Mouse (Mus musculus) MEL (cell line): Measurements from ENCODE around the gene Rnasel. TPM values are rescaled to one million over a fixed set of nuclear protein-coding genes. Genes with fewer than 3 reads are reported as not detected.

ENCODE experiments used
- DNase-seq: peaks from one replicate; pipeline ENCODE4 v3.0.0; 2011; ENCODE audit warnings: low read depth, low spot score
- H3K27ac ChIP-seq: 2 replicates; pipeline ENCODE4 v1.5.1; 2012; ENCODE audit warnings: low read depth, mild to moderate bottlenecking, control low read depth, low read length, moderate library complexity; ENCODE audit not compliant: control insufficient read depth
- H3K27me3 ChIP-seq, 2 experiments: fragments of 150-350 bp in 1 of 2; sonication (generic) in 1 of 2; 2 replicates each; pipeline ENCODE4 v1.6.1; 2012; ENCODE audit warnings: low read length in 2 of 2, mild to moderate bottlenecking in 2 of 2, improper control_type of control experiment in 1 of 2, moderate library complexity in 1 of 2; ENCODE audit not compliant: insufficient read depth in 2 of 2, control insufficient read depth in 1 of 2
- H3K36me3 ChIP-seq, 2 experiments: 2 replicates each; pipeline ENCODE4 v1.6.1; 2012 to 2014; ENCODE audit warnings: low read length in 2 of 2, improper control_type of control experiment in 1 of 2, inconsistent platforms in 1 of 2, mild to moderate bottlenecking in 1 of 2; ENCODE audit not compliant: insufficient read depth in 2 of 2, control insufficient read depth in 1 of 2
- H3K4me1 ChIP-seq, 2 experiments: fragments of 150-350 bp in 1 of 2; sonication (generic) in 1 of 2; 2 replicates each; pipeline ENCODE4 v1.6.1; 2012; ENCODE audit warnings: low read length in 2 of 2, improper control_type of control experiment in 1 of 2, mild to moderate bottlenecking in 1 of 2; ENCODE audit not compliant: insufficient read depth in 2 of 2, control insufficient read depth in 1 of 2
- H3K4me3 ChIP-seq, 2 experiments: fragments of 150-350 bp in 1 of 2; sonication (generic) in 1 of 2; 2 replicates each; pipeline ENCODE4 v1.5.1; 2012; ENCODE audit warnings: low read depth in 2 of 2, low read length in 2 of 2, mild to moderate bottlenecking in 2 of 2, moderate library complexity in 2 of 2, control low read depth in 1 of 2, improper control_type of control experiment in 1 of 2; ENCODE audit not compliant: control insufficient read depth in 1 of 2, insufficient read depth in 1 of 2
- H3K79me2 ChIP-seq: 2 replicates; pipeline ENCODE4 v1.6.1; 2012; ENCODE audit warnings: mild to moderate bottlenecking, low read length, moderate library complexity; ENCODE audit not compliant: control insufficient read depth, poor library complexity, insufficient read depth
- H3K9ac ChIP-seq: 2 replicates; pipeline ENCODE4 v1.6.1; 2012; ENCODE audit warnings: low read depth, mild to moderate bottlenecking, control low read depth, low read length, moderate library complexity; ENCODE audit not compliant: control insufficient read depth, poor library complexity, severe bottlenecking
- H3K9me3 ChIP-seq: fragments of 150-350 bp; sonication (generic); replicated peaks from 2 replicates; pipeline ENCODE4 v1.6.1; 2012; ENCODE audit warnings: mild to moderate bottlenecking, low read length, improper control_type of control experiment, moderate library complexity; ENCODE audit not compliant: insufficient read depth
- BHLHE40 ChIP-seq: IDR thresholded peaks from 2 replicates; pipeline ENCODE4 v1.6.1; 2012; ENCODE audit warnings: low read depth, mild to moderate bottlenecking, inconsistent platforms, low read length, improper control_type of control experiment, borderline replicate concordance
- CTCF ChIP-seq, 3 experiments: IDR thresholded peaks in 2 of 3; conservative IDR thresholded peaks in 1 of 3; 2 replicates each; pipeline ENCODE4 v1.5.1; 2011 to 2012; ENCODE audit warnings: low read length in 3 of 3, low read depth in 2 of 3, mild to moderate bottlenecking in 2 of 3, improper control_type of control experiment in 1 of 3, inconsistent platforms in 1 of 3, mixed read lengths in 1 of 3, moderate library complexity in 1 of 3; ENCODE audit not compliant: control insufficient read depth in 1 of 3, insufficient read depth in 1 of 3, poor library complexity in 1 of 3, severe bottlenecking in 1 of 3
- ELF1 ChIP-seq: IDR thresholded peaks from 2 replicates; pipeline ENCODE4 v1.6.1; 2014; ENCODE audit warnings: low read depth, mild to moderate bottlenecking, inconsistent platforms, low read length, improper control_type of control experiment, moderate library complexity
- EP300 ChIP-seq, 2 experiments: IDR thresholded peaks; 2 replicates each; pipeline ENCODE4 v1.6.1; 2011; ENCODE audit warnings: improper control_type of control experiment in 2 of 2, low read length in 2 of 2, low read depth in 1 of 2, mild to moderate bottlenecking in 1 of 2
- ETS1 ChIP-seq: IDR thresholded peaks from 2 replicates; pipeline ENCODE4 v1.6.1; 2012; ENCODE audit warnings: low read depth, mild to moderate bottlenecking, inconsistent platforms, low read length, improper control_type of control experiment, moderate library complexity
- GATA1 ChIP-seq: IDR thresholded peaks from 2 replicates; pipeline ENCODE4 v1.6.1; 2011; ENCODE audit warnings: low read depth, low read length, improper control_type of control experiment
- HCFC1 ChIP-seq: IDR thresholded peaks from 2 replicates; pipeline ENCODE4 v1.6.1; 2012; ENCODE audit warnings: low read depth, mild to moderate bottlenecking, inconsistent platforms, low read length, improper control_type of control experiment, moderate library complexity
- MAFK ChIP-seq: IDR thresholded peaks from 2 replicates; pipeline ENCODE4 v1.6.1; 2011; ENCODE audit warnings: low read depth, mild to moderate bottlenecking, low read length, improper control_type of control experiment, borderline replicate concordance
- MXI1 ChIP-seq: IDR thresholded peaks from 2 replicates; pipeline ENCODE4 v1.6.1; 2011; ENCODE audit warnings: mild to moderate bottlenecking, low read depth, low read length, improper control_type of control experiment
- NRF1 ChIP-seq: IDR thresholded peaks from 2 replicates; pipeline ENCODE4 v1.6.1; 2014; ENCODE audit warnings: low read depth, mild to moderate bottlenecking, inconsistent platforms, low read length, improper control_type of control experiment, moderate library complexity; ENCODE audit not compliant: poor library complexity, insufficient read depth, severe bottlenecking
- POLR2AphosphoS5 ChIP-seq: IDR thresholded peaks from 2 replicates; pipeline ENCODE4 v1.6.1; 2012; ENCODE audit warnings: low read depth, borderline replicate concordance, mild to moderate bottlenecking, inconsistent platforms, low read length, moderate library complexity, mixed read lengths
- RCOR1 ChIP-seq: IDR thresholded peaks from 2 replicates; pipeline ENCODE4 v1.6.1; 2012; ENCODE audit warnings: low read depth, mild to moderate bottlenecking, inconsistent platforms, low read length, improper control_type of control experiment
- SIN3A ChIP-seq: IDR thresholded peaks from 2 replicates; pipeline ENCODE4 v1.6.1; 2012; ENCODE audit warnings: low read length, improper control_type of control experiment, inconsistent platforms
- SMC3 ChIP-seq: IDR thresholded peaks from 2 replicates; pipeline ENCODE4 v1.6.1; 2011; ENCODE audit warnings: low read depth, low read length, improper control_type of control experiment
- TAL1 ChIP-seq: IDR thresholded peaks from 2 replicates; pipeline ENCODE4 v1.6.1; 2012; ENCODE audit warnings: mild to moderate bottlenecking, inconsistent platforms, low read length, moderate library complexity, mixed read lengths
- UBTF ChIP-seq: IDR thresholded peaks from 2 replicates; pipeline ENCODE4 v1.6.1; 2012; ENCODE audit warnings: low read depth, mild to moderate bottlenecking, inconsistent platforms, low read length, improper control_type of control experiment, moderate library complexity, borderline replicate concordance; ENCODE audit not compliant: insufficient read depth
- USF2 ChIP-seq, 2 experiments: IDR thresholded peaks; 2 replicates each; pipeline ENCODE4 v1.6.1; 2011 to 2012; ENCODE audit warnings: improper control_type of control experiment in 2 of 2, low read length in 2 of 2, borderline replicate concordance in 1 of 2, inconsistent platforms in 1 of 2, low read depth in 1 of 2, mild to moderate bottlenecking in 1 of 2; ENCODE audit not compliant: insufficient read depth in 1 of 2
- ZC3H11A ChIP-seq: IDR thresholded peaks from 2 replicates; pipeline ENCODE4 v1.6.1; 2012; ENCODE audit warnings: low read depth, mild to moderate bottlenecking, inconsistent platforms, low read length, improper control_type of control experiment
- ZKSCAN1 ChIP-seq: IDR thresholded peaks from 2 replicates; pipeline ENCODE4 v1.6.1; 2012; ENCODE audit warnings: low read depth, mild to moderate bottlenecking, inconsistent platforms, low read length, improper control_type of control experiment, moderate library complexity
- ZMIZ1 ChIP-seq: IDR thresholded peaks from 2 replicates; pipeline ENCODE4 v1.6.1; 2012; ENCODE audit warnings: low read depth, mild to moderate bottlenecking, inconsistent platforms, low read length, improper control_type of control experiment, moderate library complexity
- ZNF384 ChIP-seq: IDR thresholded peaks from 2 replicates; pipeline ENCODE4 v1.6.1; 2012; ENCODE audit warnings: low read depth, mild to moderate bottlenecking, inconsistent platforms, low read length, improper control_type of control experiment
- polyA plus RNA-seq, 2 experiments: library from polyadenylated mRNA; stranded (reverse) in 1 of 2; unstranded in 1 of 2; fragments of >175 nt in 1 of 2; fragments of >200 nt in 1 of 2; gene quantifications; 2 replicates each; pipeline versions ENCODE4 v1.2.1 to v1.2.4; 2012; ENCODE audit warnings: low replicate concordance in 2 of 2, low read depth in 1 of 2; ENCODE audit not compliant: insufficient read length in 2 of 2, insufficient read depth in 1 of 2, missing spikeins in 1 of 2
- total RNA-seq: library from RNA; depleted of rRNA; stranded (reverse); fragments of 300-350 nt; gene quantifications from 2 replicates; pipeline ENCODE4 v1.2.3, GENCODE M21; 2012

The Rnasel gene
- total and polyA plus RNA-seq, 3 experiments: 5.2 to 8.1 TPM; not detected in 1

GRCm38 (mm10) chr1:153770776-153771167 lies 21.5 kb downstream of the Rnasel start:
- Histone ChIP-seq H3K36me3 (no peaks in the 10 kb centered on the region), H3K9ac (no peak overlapping the region), H3K79me2 (no peaks in the 10 kb centered on the region), H3K4me1 (no peaks in the 10 kb centered on the region), H3K27me3 (no peaks in the 10 kb centered on the region; a peak in 1 of 4 replicates), H3K4me3 (no peak overlapping the region), H3K9me3 (no peaks in the 10 kb centered on the region), H3K27ac (no peak overlapping the region)
- no peak for DNase-seq
- no peak for TF ChIP-seq EP300 (IDR thresholded peaks at IDR 0.05; ENCODE audit: low read depth in 1 of 2, low read length in 2 of 2)
- TF ChIP-seq ZMIZ1: no peak
- no peak for TF ChIP-seq UBTF
- TF ChIP-seq HCFC1: no peak
- no peak for TF ChIP-seq ZKSCAN1
- TF ChIP-seq MXI1: no peak
- no peak for TF ChIP-seq TAL1
- no peak for TF ChIP-seq MAFK
- no peak for TF ChIP-seq SMC3
- no peak for TF ChIP-seq CTCF (IDR thresholded peaks at IDR 0.05 in 2 of 3, conservative IDR thresholded peaks at IDR 0.05 in 1 of 3; ENCODE audit: control insufficient read depth in 1 of 3, insufficient read depth in 1 of 3, low read depth in 2 of 3, low read length in 3 of 3, poor library complexity in 1 of 3, severe bottlenecking in 1 of 3)
- no peak for TF ChIP-seq SIN3A
- no peak for TF ChIP-seq ZNF384
- no peak for TF ChIP-seq ETS1

GRCm38 (mm10) chr1:153775174-153775573 lies 25.9 kb downstream of the Rnasel start:
- H3K36me3 ChIP-seq: no peaks in the 10 kb centered on the region
- H3K9me3 ChIP-seq: no peaks in the 10 kb centered on the region
- TF ChIP-seq MXI1: no peak
- H3K4me3 ChIP-seq: no peak overlapping the region
- no peaks in the 10 kb centered on the region; a peak in 1 of 4 replicates for H3K27me3 ChIP-seq
- DNase-seq: no peak
- no peaks in the 10 kb centered on the region for H3K79me2 ChIP-seq
- H3K4me1 ChIP-seq: no peaks in the 10 kb centered on the region
- H3K27ac ChIP-seq: no peak overlapping the region
- H3K9ac ChIP-seq: no peak overlapping the region

GRCm38 (mm10) chr1:153776257-153776656 lies 27.0 kb downstream of the Rnasel start:
- TF ChIP-seq ZC3H11A (no peak), RCOR1 (no peak), NRF1 (no peak), BHLHE40 (no peak), ELF1 (no peak), ZKSCAN1 (no peak), MAFK (no peak), ETS1 (no peak), POLR2AphosphoS5 (no peak), GATA1 (no peak), USF2 (IDR thresholded peaks at IDR 0.05; ENCODE audit: borderline replicate concordance in 1 of 2, insufficient read depth in 1 of 2, low read depth in 1 of 2, low read length in 2 of 2) (no peak), SMC3 (no peak)
- TF ChIP-seq, all 39 proteins: peak for 0
- H3K4me3 ChIP-seq: no peak overlapping the region
- DNase-seq: no peak

More at GRCm38 (mm10) chr1:153776257-153776656, 27.0 kb downstream of the Rnasel start:
- no peaks in the 10 kb centered on the region for H3K36me3 ChIP-seq
- no peaks in the 10 kb centered on the region for H3K9me3 ChIP-seq
- no peaks in the 10 kb centered on the region for H3K79me2 ChIP-seq
- no peaks in the 10 kb centered on the region for H3K4me1 ChIP-seq
- no peak overlapping the region for H3K9ac ChIP-seq
- H3K27ac ChIP-seq: no peak overlapping the region
- H3K27me3 ChIP-seq: no peaks in the 10 kb centered on the region; a peak in 1 of 4 replicates
